ENCODE assay signal across 14 mouse cellular contexts in genomic region chr4:133489489-133490245, GRCm38 (mm10). TPM values are rescaled to one million over a fixed set of nuclear protein-coding genes. Genes with fewer than 3 reads are reported as not detected.
DNase-seq lines count a peak whose midpoint lies in the region; ATAC-seq lines count a peak whose summit lies in the region.
"Had no signal": no experiment of that assay in that cellular context is flagged by ENCODE, and none has a peak within 500 bp of the region (broad histone marks: within the 10 kb centered on the region; RNA-seq: fewer than 3 reads in every experiment).

No protein-coding gene starts in this region.

- peak overlapping the region; percentile 6; the same call in 1 of the 2 replicates for H3K27ac ChIP-seq in forebrain, embryonic 10.5 days
- H3K27ac ChIP-seq in forebrain, embryonic 14.5 days (ENCODE audit: low read depth, low read length), result no peak overlapping the region
- 0 out of 2 replicates have a peak overlapping the region, but pooled peaks have one; percentile 6 for H3K27ac ChIP-seq in kidney, embryonic 16.5 days (ENCODE audit: low read length)
- H3K27ac ChIP-seq in embryonic facial prominence, embryonic 14.5 days (replicated peaks; ENCODE audit: low read depth, low read length), result peak overlapping the region; percentile 40

- no peak overlapping the region for H3K4me2 ChIP-seq in forebrain, embryonic 14.5 days (ENCODE audit: low read length)
- no peak overlapping the region for H3K4me2 ChIP-seq in kidney, embryonic 16.5 days (replicated peaks; ENCODE audit: low read depth, low read length)
- H3K4me2 ChIP-seq in embryonic facial prominence, embryonic 14.5 days (ENCODE audit: low read depth, low read length), result no peak overlapping the region

- ATAC-seq in forebrain, embryonic 14.5 days, result no peak
- no peak for ATAC-seq in kidney, embryonic 16.5 days (ENCODE audit: low FRiP score, low TSS enrichment)
- peak; percentile 41; the same call in 1 of the 2 replicates for ATAC-seq in embryonic facial prominence, embryonic 14.5 days (ENCODE audit: low read depth)

- H3K27me3 ChIP-seq in forebrain, embryonic 10.5 days (ENCODE audit: poor library complexity, severe bottlenecking), result peaks cover 24% of the 10 kb centered on the region
- H3K27me3 ChIP-seq in forebrain, embryonic 14.5 days (replicated peaks; ENCODE audit: control insufficient read depth, insufficient read depth, low read length), result peaks cover 2% of the 10 kb centered on the region; the same call in 1 of the 2 replicates
- no peaks in the 10 kb centered on the region for H3K27me3 ChIP-seq in kidney, embryonic 16.5 days (ENCODE audit: insufficient read depth, low read length)
- peaks cover 4% of the 10 kb centered on the region for H3K27me3 ChIP-seq in embryonic facial prominence, embryonic 14.5 days (replicated peaks; ENCODE audit: control insufficient read depth, insufficient read depth, low read length)

- no peak overlapping the region for H3K9ac ChIP-seq in forebrain, embryonic 14.5 days (ENCODE audit: low read length)
- no peak overlapping the region for H3K9ac ChIP-seq in kidney, embryonic 16.5 days (replicated peaks; ENCODE audit: low read length)
- H3K9ac ChIP-seq in embryonic facial prominence, embryonic 14.5 days (ENCODE audit: low read depth, low read length), result no peak overlapping the region

- H3K9me3 ChIP-seq in forebrain, embryonic 10.5 days, result no peaks in the 10 kb centered on the region
- H3K9me3 ChIP-seq in forebrain, embryonic 14.5 days (replicated peaks; ENCODE audit: control insufficient read depth, low read length), result no peaks in the 10 kb centered on the region
- no peaks in the 10 kb centered on the region for H3K9me3 ChIP-seq in kidney, embryonic 16.5 days (ENCODE audit: low read length)
- no peaks in the 10 kb centered on the region for H3K9me3 ChIP-seq in embryonic facial prominence, embryonic 14.5 days (ENCODE audit: control insufficient read depth, low read length)

- no peaks in the 10 kb centered on the region for H3K36me3 ChIP-seq in forebrain, embryonic 10.5 days (replicated peaks)
- no peaks in the 10 kb centered on the region for H3K36me3 ChIP-seq in forebrain, embryonic 14.5 days (ENCODE audit: control insufficient read depth, insufficient read depth, low read length)
- H3K36me3 ChIP-seq in kidney, embryonic 16.5 days (ENCODE audit: insufficient read depth, low read length), result no peaks in the 10 kb centered on the region
- H3K36me3 ChIP-seq in embryonic facial prominence, embryonic 14.5 days (ENCODE audit: control insufficient read depth, insufficient read depth, low read length), result no peaks in the 10 kb centered on the region

- 67% methylated on average over 4 of the region's 4 CpGs for WGBS in forebrain, embryonic 10.5 days
- WGBS in forebrain, embryonic 14.5 days, result 52% methylated on average over 4 of the region's 4 CpGs
- 41% methylated on average over 4 of the region's 4 CpGs for WGBS in kidney, embryonic 16.5 days
- WGBS in embryonic facial prominence, embryonic 14.5 days, result 55% methylated on average over 4 of the region's 4 CpGs

- no peak overlapping the region for H3K4me3 ChIP-seq in forebrain, embryonic 10.5 days
- H3K4me3 ChIP-seq in forebrain, embryonic 14.5 days (ENCODE audit: low read depth, low read length), result no peak overlapping the region
- no peak overlapping the region for H3K4me3 ChIP-seq in kidney, embryonic 16.5 days (ENCODE audit: low read length)
- no peak overlapping the region for H3K4me3 ChIP-seq in embryonic facial prominence, embryonic 14.5 days (ENCODE audit: low read depth, low read length)

- peaks cover 40% of the 10 kb centered on the region for H3K4me1 ChIP-seq in forebrain, embryonic 10.5 days
- no peaks in the 10 kb centered on the region for H3K4me1 ChIP-seq in forebrain, embryonic 14.5 days (ENCODE audit: control insufficient read depth, insufficient read depth, low read length)
- H3K4me1 ChIP-seq in kidney, embryonic 16.5 days (ENCODE audit: insufficient read depth, low read length), result peaks cover 16% of the 10 kb centered on the region
- H3K4me1 ChIP-seq in embryonic facial prominence, embryonic 14.5 days (ENCODE audit: control insufficient read depth, insufficient read depth, low read length), result peaks cover 4% of the 10 kb centered on the region

- no peak for DNase-seq in forebrain, embryonic 10.5 days (ENCODE audit: extremely low spot score, low spot score)
- no peak for DNase-seq in forebrain, embryonic 14.5 days (ENCODE audit: low spot score)
- no peak for DNase-seq in kidney, adult 18-20 months
- DNase-seq in embryonic facial prominence, embryonic 14.5 days (ENCODE audit: low spot score), result peak; percentile 67
- peak; percentile 81 for DNase-seq in retina, postnatal 1 day
- no peak for DNase-seq in spleen, postnatal 4 days (ENCODE audit: low spot score in 2 of 2)
- no peak for DNase-seq in neural tube, embryonic 10.5 days (ENCODE audit: extremely low spot score, low spot score)
- DNase-seq: adrenal gland, postnatal 25 days; cerebellum, adult 2 months; gastrocnemius, postnatal 25 days; left cerebral cortex, postnatal 4 days; lung, adult 2 months; thymus, postnatal 25 days had no signal

RNA-seq across cellular contexts. Expression of gene Trnp1, which starts 8.7 kb away (rescaled TPM):
- 0.36 and 0.48 TPM in 2 replicates for polyA plus RNA-seq in forebrain, embryonic 10.5 days (2016; fragmentation: Nextera tagmentation; extraction: Ambion mirVana)
- polyA plus RNA-seq in forebrain, embryonic 14.5 days (2014; fragmentation: Nextera tagmentation; extraction: Ambion mirVana), result 5.8 and 6.2 TPM in 2 replicates
- 0.41 and 0.75 TPM in 2 replicates for polyA plus RNA-seq in kidney, embryonic 16.5 days (2015; fragmentation: Nextera tagmentation; extraction: Ambion mirVana)
- 9.0 TPM in 2 replicates for polyA plus RNA-seq in embryonic facial prominence, embryonic 14.5 days (2014; fragmentation: Nextera tagmentation; extraction: Ambion mirVana)

RNA-seq across cellular contexts. Expression of gene Tent5b, which starts 9.7 kb away (rescaled TPM):
- polyA plus RNA-seq in forebrain, embryonic 10.5 days (2016; fragmentation: Nextera tagmentation; extraction: Ambion mirVana), result 0.71 and 1.2 TPM in 2 replicates
- 0.09 and 0.27 TPM in 2 replicates for polyA plus RNA-seq in forebrain, embryonic 14.5 days (2014; fragmentation: Nextera tagmentation; extraction: Ambion mirVana)
- polyA plus RNA-seq in kidney, embryonic 16.5 days (2015; fragmentation: Nextera tagmentation; extraction: Ambion mirVana), result 1.6 TPM in 2 replicates
- 1.4 and 2.8 TPM in 2 replicates for polyA plus RNA-seq in embryonic facial prominence, embryonic 14.5 days (2014; fragmentation: Nextera tagmentation; extraction: Ambion mirVana)

RNA-seq across cellular contexts. Expression of gene Kdf1, which starts 29.1 kb away (rescaled TPM):
- 4.1 and 4.8 TPM in 2 replicates for polyA plus RNA-seq in forebrain, embryonic 10.5 days (2016; fragmentation: Nextera tagmentation; extraction: Ambion mirVana)
- polyA plus RNA-seq in forebrain, embryonic 14.5 days (2014; fragmentation: Nextera tagmentation; extraction: Ambion mirVana), result 0.12 and 0.20 TPM in 2 replicates
- 26.9 and 29.6 TPM in 2 replicates for polyA plus RNA-seq in kidney, embryonic 16.5 days (2015; fragmentation: Nextera tagmentation; extraction: Ambion mirVana)
- 11.6 and 12.6 TPM in 2 replicates for polyA plus RNA-seq in embryonic facial prominence, embryonic 14.5 days (2014; fragmentation: Nextera tagmentation; extraction: Ambion mirVana)
- polyA plus RNA-seq: cerebellum, adult 2 months had no signal

RNA-seq across cellular contexts. Expression of gene Nudc, which starts 56.1 kb away (rescaled TPM):
- 475 and 509 TPM in 2 replicates for polyA plus RNA-seq in forebrain, embryonic 10.5 days (2016; fragmentation: Nextera tagmentation; extraction: Ambion mirVana)
- polyA plus RNA-seq in forebrain, embryonic 14.5 days (2014; fragmentation: Nextera tagmentation; extraction: Ambion mirVana), result 139 and 181 TPM in 2 replicates
- polyA plus RNA-seq in kidney, embryonic 16.5 days (2015; fragmentation: Nextera tagmentation; extraction: Ambion mirVana), result 293 and 321 TPM in 2 replicates
- polyA plus RNA-seq in embryonic facial prominence, embryonic 14.5 days (2014; fragmentation: Nextera tagmentation; extraction: Ambion mirVana), result 191 and 199 TPM in 2 replicates

Comparison
In these comparisons a context has a peak if more than half of its experiments do, and no peak if none do; other contexts are left out.
1. DNase-seq: peak in embryonic facial prominence, embryonic 14.5 days (single experiment) and retina, postnatal 1 day (single experiment); none in forebrain, embryonic 10.5 days (single experiment), forebrain, embryonic 14.5 days (single experiment), kidney, adult 18-20 months (single experiment), spleen, postnatal 4 days (0 of 2) and neural tube, embryonic 10.5 days (single experiment).